Mouse (Mus musculus): Measurements from ENCODE around the gene Gm2075.
"Not testable (repeated sequence)": the region's sequence is repeated elsewhere in the genome, so short reads cannot be mapped to it uniquely, and the experiment has no call there.

The Gm2075 gene

GRCm38 (mm10) chr12:88011548-88011947, at the start of gene Gm2075:
Gm2075 (plus strand) TSS chr12:88011848.
- not testable (repeated sequence) for DNase-seq (ENCODE audit: low spot score)

- not testable (repeated sequence) for DNase-seq (ENCODE audit: low spot score)
Observed at GRCm38 (mm10) chr12:87984000-87984399, 27.6 kb upstream of the Gm2075 start.

- DNase-seq (ENCODE audit: low spot score), result not testable (repeated sequence)
Observed at GRCm38 (mm10) chr12:88004118-88004517, 7.5 kb upstream of the Gm2075 start.

GRCm38 (mm10) chr12:88018671-88019070, 7.0 kb downstream of the Gm2075 start, which contains the start of gene Gm6803:
Gm6803 (minus strand) TSS chr12:88018771.
- not testable (repeated sequence) for DNase-seq (ENCODE audit: low spot score)

GRCm38 (mm10) chr12:88026704-88027103, 15.1 kb downstream of the Gm2075 start, which contains the start of gene Gm2056:
Gm2056 (plus strand) TSS chr12:88027004.
- DNase-seq (ENCODE audit: low spot score), result not testable (repeated sequence)

GRCm38 (mm10) chr12:88032250-88032649, 20.6 kb downstream of the Gm2075 start:
- DNase-seq (ENCODE audit: low spot score), result not testable (repeated sequence)

- not testable (repeated sequence) for DNase-seq (ENCODE audit: low spot score)
Observed at GRCm38 (mm10) chr12:88039062-88039461, 27.4 kb downstream of the Gm2075 start.

GRCm38 (mm10) chr12:88039703-88040102, 28.1 kb downstream of the Gm2075 start:
- DNase-seq (ENCODE audit: low spot score), result not testable (repeated sequence)

GRCm38 (mm10) chr12:88045226-88045625, 33.6 kb downstream of the Gm2075 start:
- DNase-seq (ENCODE audit: low spot score), result not testable (repeated sequence)

Measured in ovary, adult 18-20 months (tissue).